Mouse (Mus musculus) c-Kit-positive CD71-positive TER-119-positive erythroid progenitor cells, embryonic 14.5 days (primary cell): ENCODE measurements around the gene Atxn3.

ENCODE experiments used
- DNase-seq: peaks from one replicate; pipeline ENCODE4 v3.0.0-alpha.2; 2013; ENCODE audit warnings: low spot score

The Atxn3 gene

GRCm38 (mm10) chr12:101889351-101889750 is 68.7 kb downstream of the Atxn3 start:
- DNase-seq = no peak

- no peak for DNase-seq
Measured at GRCm38 (mm10) chr12:101888312-101888711, 69.7 kb downstream of the Atxn3 start.

GRCm38 (mm10) chr12:101884926-101885325 is 73.1 kb downstream of the Atxn3 start:
- DNase-seq = no peak

DNA sequence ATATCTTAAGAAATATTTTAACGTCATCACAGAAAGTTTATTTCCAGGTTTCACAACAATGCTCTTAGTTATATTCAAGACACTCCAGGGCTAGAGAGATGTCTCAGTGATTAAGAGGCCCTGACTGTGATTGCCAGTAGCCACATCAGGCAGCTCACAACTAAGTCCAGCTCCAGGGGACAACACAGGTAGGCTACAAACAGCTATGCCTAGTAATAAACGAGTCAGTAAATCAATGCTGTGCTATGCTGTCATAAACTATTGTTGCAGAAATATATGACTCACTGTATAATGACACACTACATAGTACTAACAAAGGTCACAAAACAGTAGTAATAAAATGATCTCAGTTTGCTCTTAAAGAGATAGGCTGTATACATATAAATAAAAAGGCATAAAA is 81.7 kb downstream of the Atxn3 start:
- no peak for DNase-seq

DNA sequence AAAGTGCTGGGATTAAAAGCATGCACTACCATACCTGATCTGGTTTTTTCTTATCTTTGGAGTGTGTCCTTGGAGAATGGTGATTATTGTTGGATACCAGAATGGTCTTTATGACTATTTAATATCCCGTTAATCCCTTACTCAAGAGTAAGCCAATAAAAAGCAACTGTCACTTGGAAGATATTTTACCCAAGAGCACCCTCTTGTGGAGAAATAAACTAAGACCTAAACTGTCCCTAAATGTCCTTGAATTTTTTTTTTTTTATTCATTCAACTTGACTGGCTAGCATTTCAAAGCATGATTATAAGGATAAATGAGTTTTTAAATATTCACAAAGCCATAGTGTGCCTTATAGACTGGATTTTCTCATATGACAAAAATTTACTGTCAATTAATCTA is 82.9 kb downstream of the Atxn3 start:
- DNase-seq = peak; percentile 33
